ENCODE assay signal across 9 mouse cellular contexts in genomic region chr2:116976951-116977503, GRCm38 (mm10).
DNase-seq lines count a peak whose midpoint lies in the region; ATAC-seq and TF ChIP-seq lines count a peak whose summit lies in the region.
"Had no signal": no experiment of that assay in that cellular context is flagged by ENCODE, and none has a peak within 500 bp of the region (broad histone marks: within the 10 kb centered on the region; RNA-seq: fewer than 3 reads in every experiment).

No protein-coding gene starts in this region.

- no peak overlapping the region for H3K4me3 ChIP-seq in kidney, postnatal 0 days (replicated peaks; ENCODE audit: low read depth, low read length)
- H3K4me3 ChIP-seq in embryonic facial prominence, embryonic 14.5 days (ENCODE audit: low read depth, low read length), result no peak overlapping the region
- H3K4me3 ChIP-seq in hindbrain, embryonic 15.5 days, result no peak overlapping the region

- H3K9ac ChIP-seq in kidney, postnatal 0 days (ENCODE audit: low read depth, low read length), result no peak overlapping the region
- H3K9ac ChIP-seq in embryonic facial prominence, embryonic 14.5 days (ENCODE audit: low read depth, low read length), result no peak overlapping the region
- H3K9ac ChIP-seq in hindbrain, embryonic 15.5 days, result no peak overlapping the region

- 0 out of 2 replicates have a peak overlapping the region, but pooled peaks have one; percentile 3 for H3K4me2 ChIP-seq in kidney, postnatal 0 days (ENCODE audit: low read length)
- peak overlapping the region; percentile 89 for H3K4me2 ChIP-seq in embryonic facial prominence, embryonic 14.5 days (ENCODE audit: low read depth, low read length)
- H3K4me2 ChIP-seq in hindbrain, embryonic 15.5 days, result peak overlapping the region; percentile 84; the same call in 1 of the 2 replicates

- ATAC-seq in kidney, postnatal 0 days (replicated peaks; ENCODE audit: low FRiP score, low read depth), result no peak
- no peak for ATAC-seq in embryonic facial prominence, embryonic 14.5 days (ENCODE audit: low read depth)
- no peak for ATAC-seq in hindbrain, embryonic 15.5 days (ENCODE audit: low FRiP score, low read depth)
- no peak for ATAC-seq in monocyte, adult 5-6 weeks (replicated peaks; ENCODE audit: insufficient number of reproducible peaks, low FRiP score, low TSS enrichment, poor library complexity, severe bottlenecking)
- ATAC-seq: Patski had no signal

- 9% methylated on average over 9 of the region's 9 CpGs for WGBS in kidney, postnatal 0 days
- 11% methylated on average over 9 of the region's 9 CpGs for whole genome bisulfite sequencing in embryonic facial prominence, embryonic 14.5 days
- 9% methylated on average over 9 of the region's 9 CpGs for WGBS in hindbrain, embryonic 15.5 days

- H3K27ac ChIP-seq in kidney, postnatal 0 days, result peak overlapping the region; percentile 96; the same call in 1 of the 2 replicates
- H3K27ac ChIP-seq in embryonic facial prominence, embryonic 14.5 days (replicated peaks; ENCODE audit: low read depth, low read length), result peak overlapping the region; percentile 97
- peak overlapping the region; percentile 90 for H3K27ac ChIP-seq in hindbrain, embryonic 15.5 days (replicated peaks)

- no peaks in the 10 kb centered on the region for H3K36me3 ChIP-seq in kidney, postnatal 0 days (ENCODE audit: insufficient read depth, low read length)
- H3K36me3 ChIP-seq in embryonic facial prominence, embryonic 14.5 days (ENCODE audit: control insufficient read depth, insufficient read depth, low read length), result no peaks in the 10 kb centered on the region
- no peaks in the 10 kb centered on the region for H3K36me3 ChIP-seq in hindbrain, embryonic 15.5 days

- TF ChIP-seq CTCF in kidney, postnatal 0 days (IDR thresholded peaks at IDR 0.05; ENCODE audit: low read depth), result no peak

- no peaks in the 10 kb centered on the region for H3K9me3 ChIP-seq in kidney, postnatal 0 days (replicated peaks; ENCODE audit: low read length)
- no peaks in the 10 kb centered on the region for H3K9me3 ChIP-seq in embryonic facial prominence, embryonic 14.5 days (ENCODE audit: control insufficient read depth, low read length)
- H3K9me3 ChIP-seq in hindbrain, embryonic 15.5 days, result no peaks in the 10 kb centered on the region

- H3K4me1 ChIP-seq in kidney, postnatal 0 days (replicated peaks; ENCODE audit: insufficient read depth, low read length), result peaks cover 28% of the 10 kb centered on the region
- H3K4me1 ChIP-seq in embryonic facial prominence, embryonic 14.5 days (ENCODE audit: control insufficient read depth, insufficient read depth, low read length), result peaks cover 66% of the 10 kb centered on the region
- peaks cover 45% of the 10 kb centered on the region for H3K4me1 ChIP-seq in hindbrain, embryonic 15.5 days (replicated peaks)

- H3K27me3 ChIP-seq in kidney, postnatal 0 days (ENCODE audit: insufficient read depth, low read length), result no peaks in the 10 kb centered on the region
- H3K27me3 ChIP-seq in embryonic facial prominence, embryonic 14.5 days (replicated peaks; ENCODE audit: control insufficient read depth, insufficient read depth, low read length), result no peaks in the 10 kb centered on the region
- H3K27me3 ChIP-seq in hindbrain, embryonic 15.5 days, result no peaks in the 10 kb centered on the region
- H3K27me3 ChIP-seq: Patski had no signal

- peak; percentile 72 for DNase-seq in kidney, postnatal 0 days (ENCODE audit: low spot score)
- DNase-seq in kidney, adult 18-20 months, result no peak
- peak; percentile 80 for DNase-seq in embryonic facial prominence, embryonic 14.5 days (ENCODE audit: low spot score)
- peak; percentile 41 for DNase-seq in neural tube, embryonic 10.5 days (ENCODE audit: extremely low spot score, low spot score)
- no peak for DNase-seq in left cerebral cortex, adult 18-20 months (ENCODE audit: low spot score in 2 of 2)
- no peak for DNase-seq in right cerebral cortex, postnatal 25 days

Comparison
In these comparisons a context has a peak if more than half of its experiments do, and no peak if none do; other contexts are left out.
1. DNase-seq: peak in kidney, postnatal 0 days (single experiment), embryonic facial prominence, embryonic 14.5 days (single experiment) and neural tube, embryonic 10.5 days (single experiment); none in kidney, adult 18-20 months (single experiment), left cerebral cortex, adult 18-20 months (0 of 2) and right cerebral cortex, postnatal 25 days (single experiment).
2. H3K4me2 ChIP-seq: peak in every context shown above with its lines; median percentile 89 in embryonic facial prominence, embryonic 14.5 days; 84 in hindbrain, embryonic 15.5 days; 3 in kidney, postnatal 0 days.
3. Peak in every context shown above with its lines, with median percentiles within 50 percentile points of each other: H3K27ac ChIP-seq.